Mouse (Mus musculus) liver, embryonic 12.5 days (tissue): ENCODE results near the gene Vmn1r236. TPM values are rescaled to one million over a fixed set of nuclear protein-coding genes. Genes with fewer than 3 reads are reported as not detected.

ENCODE experiments used
- ATAC-seq: fragments of 200-750 bp; cut with Nextera tagmentation; 2 replicates; pipeline ENCODE4 v1.8.0; 2017; ENCODE audit warnings: moderate number of reproducible peaks, mild to moderate bottlenecking, moderate library complexity
- H3K27ac ChIP-seq: fragments of 300-500 bp; sonication (generic); 2 replicates; pipeline ENCODE4 v1.5.1; 2016; ENCODE audit warnings: mild to moderate bottlenecking
- H3K27me3 ChIP-seq: fragments of 300-500 bp; sonication (generic); replicated peaks from 2 replicates; pipeline ENCODE4 v1.6.1; 2016; ENCODE audit warnings: mild to moderate bottlenecking, moderate library complexity
- H3K36me3 ChIP-seq: fragments of 300-500 bp; sonication (generic); 2 replicates; pipeline ENCODE4 v1.6.1; 2016; ENCODE audit warnings: mild to moderate bottlenecking, moderate library complexity
- H3K4me1 ChIP-seq: fragments of 300-500 bp; sonication (generic); 2 replicates; pipeline ENCODE4 v1.6.1; 2016
- H3K4me2 ChIP-seq: fragments of 300-500 bp; sonication (generic); 2 replicates; pipeline ENCODE4 v1.6.1; 2016; ENCODE audit warnings: mild to moderate bottlenecking, moderate library complexity
- H3K4me3 ChIP-seq: fragments of 300-500 bp; sonication (generic); 2 replicates; pipeline ENCODE4 v1.5.1; 2016; ENCODE audit warnings: mild to moderate bottlenecking, moderate library complexity
- H3K9ac ChIP-seq: fragments of 300-500 bp; sonication (generic); 2 replicates; pipeline ENCODE4 v1.6.1; 2016; ENCODE audit warnings: mild to moderate bottlenecking, moderate library complexity
- H3K9me3 ChIP-seq: fragments of 300-500 bp; sonication (generic); replicated peaks from 2 replicates; pipeline ENCODE4 v1.6.1; 2016; ENCODE audit warnings: mild to moderate bottlenecking, moderate library complexity
- WGBS: fragments of 180-500 bp; shearing (Covaris S2); methylation state at CpG from one replicate; pipeline ENCODE4 v1.1.7; 2016; ENCODE audit not compliant: insufficient replicate concordance; 5-methylcytosine and 5-hydroxymethylcytosine counted together
- microRNA-seq: library from miRNA; unstranded; fragments of <30 nt; microRNA quantifications from one replicate; pipeline ENCODE4, GENCODE M21; 2017
- polyA plus RNA-seq: library from polyadenylated mRNA; unstranded; fragments of >200 nt; fragmentation: Nextera tagmentation; extraction: Ambion mirVana; gene quantifications from 2 replicates; pipeline ENCODE4 v1.2.1, GENCODE M21; 2016

Vmn1r236 gene
- polyA plus RNA-seq: not detected in 2 replicates

DNA sequence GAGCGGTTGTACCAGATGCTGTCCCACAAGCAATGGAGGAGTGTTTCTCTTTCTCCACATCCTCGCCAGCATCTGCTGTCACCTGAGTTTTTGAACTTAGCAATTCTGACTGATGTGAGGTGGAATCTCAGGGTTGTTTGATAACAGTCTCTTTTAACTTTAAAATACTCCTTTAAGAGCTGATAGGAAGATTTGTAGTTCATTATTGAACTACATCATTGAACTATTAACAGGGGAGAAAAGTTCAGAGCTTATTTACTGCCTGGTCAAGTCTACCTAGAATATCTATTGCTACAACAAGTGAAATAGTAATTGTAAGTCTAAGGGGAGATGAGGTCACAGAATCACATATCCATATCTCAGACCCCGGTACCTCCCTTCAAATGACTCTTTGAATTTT, at the start of gene Vmn1r236:
Gene Vmn1r236, plus strand, starts transcription at position 301 of the 400 bp plus-strand sequence.
- 59% methylated on average over 3 of the region's 3 CpGs for WGBS
- Histone ChIP-seq H3K4me3 (no peak within 1 kb of the TSS), H3K9ac (no peak within 1 kb of the TSS), H3K36me3 (no peaks in the 10 kb centered on the region), H3K9me3 (no peaks in the 10 kb centered on the region), H3K4me1 (no peaks in the 10 kb centered on the region), H3K4me2 (no peak within 1 kb of the TSS), H3K27me3 (no peaks in the 10 kb centered on the region), H3K27ac (no peak within 1 kb of the TSS)
- no peak for ATAC-seq

DNA sequence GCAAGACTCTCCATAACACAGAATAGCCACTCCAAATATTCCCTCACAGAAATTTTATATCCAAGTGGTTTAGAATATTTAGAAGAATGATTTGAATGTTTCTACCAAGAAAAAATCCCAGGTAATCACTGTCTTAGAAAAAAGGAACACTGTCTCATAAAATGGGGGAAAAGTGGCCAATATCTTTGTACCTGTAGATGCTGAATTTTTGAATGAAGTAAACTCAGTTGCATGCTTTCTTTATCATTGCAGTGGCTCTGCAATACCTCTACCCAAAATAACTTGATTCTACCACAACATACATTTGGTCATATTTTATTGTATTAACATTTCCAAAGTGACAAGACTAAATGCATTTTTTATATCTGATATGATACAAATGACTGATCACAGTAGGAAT, 26.6 kb upstream of the Vmn1r236 start, which contains the start of gene Vmn1r235:
Gene Vmn1r235, plus strand, starts transcription at position 301 of the 400 bp plus-strand sequence.
- Histone ChIP-seq H3K4me3 (no peak within 1 kb of the TSS), H3K36me3 (no peaks in the 10 kb centered on the region), H3K9ac (no peak within 1 kb of the TSS), H3K4me1 (no peaks in the 10 kb centered on the region), H3K27ac (no peak within 1 kb of the TSS), H3K4me2 (no peak within 1 kb of the TSS), H3K27me3 (no peaks in the 10 kb centered on the region), H3K9me3 (no peaks in the 10 kb centered on the region)
- ATAC-seq: no peak

DNA sequence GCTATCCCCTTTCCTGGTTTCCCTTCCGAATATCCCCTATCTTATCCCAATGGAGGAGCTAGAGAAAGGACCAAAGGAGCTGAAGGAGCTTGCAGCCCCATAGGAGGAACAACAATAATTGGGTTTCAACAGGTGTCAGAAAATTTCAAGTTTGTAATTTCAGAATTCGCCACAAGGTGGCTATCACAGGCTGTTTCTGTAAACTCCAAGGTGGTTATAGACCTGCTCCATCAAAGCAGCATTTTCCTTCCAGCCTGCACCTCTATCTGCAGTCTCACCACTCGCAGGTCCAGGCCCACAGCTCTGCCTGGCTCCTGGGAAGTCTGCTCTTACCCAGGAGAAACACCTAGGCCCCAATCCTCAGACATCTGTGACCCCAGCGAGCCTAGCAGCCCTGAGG, 10.6 kb upstream of the Vmn1r236 start:
- ATAC-seq: no peak
- Histone ChIP-seq H3K9me3 (no peaks in the 10 kb centered on the region), H3K4me2 (no peak overlapping the region), H3K4me1 (no peaks in the 10 kb centered on the region), H3K9ac (no peak overlapping the region), H3K36me3 (no peaks in the 10 kb centered on the region), H3K4me3 (no peak overlapping the region), H3K27me3 (no peaks in the 10 kb centered on the region), H3K27ac (no peak overlapping the region)
- WGBS: 10% methylated on average over 4 of the region's 4 CpGs

DNA sequence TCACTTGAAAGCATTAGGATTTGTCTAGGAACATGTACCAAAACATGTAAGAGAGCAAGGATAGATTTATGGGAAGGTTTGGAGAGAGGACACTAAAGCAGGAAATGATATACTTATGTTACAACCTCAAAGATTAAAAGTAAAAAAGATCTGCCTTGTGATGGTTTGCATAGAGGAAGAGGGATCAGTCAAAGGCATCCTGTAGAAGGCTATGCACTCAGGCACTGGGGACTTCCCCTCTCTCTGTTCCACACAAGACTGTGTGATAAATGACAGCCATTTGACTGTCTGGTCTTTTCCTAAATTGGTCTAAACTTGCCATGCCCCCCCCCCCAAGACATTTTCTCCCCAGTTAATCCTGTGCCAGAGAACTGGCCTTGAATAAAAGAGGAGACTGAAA, 1.7 kb downstream of the Vmn1r236 start:
- H3K4me2 ChIP-seq: no peak overlapping the region
- no peaks in the 10 kb centered on the region for H3K36me3 ChIP-seq
- no peaks in the 10 kb centered on the region for H3K27me3 ChIP-seq
- H3K9ac ChIP-seq: no peak overlapping the region
- no peak for ATAC-seq
- no peaks in the 10 kb centered on the region for H3K9me3 ChIP-seq
- no peak overlapping the region for H3K27ac ChIP-seq
- no peak overlapping the region for H3K4me3 ChIP-seq
- no peaks in the 10 kb centered on the region for H3K4me1 ChIP-seq

DNA sequence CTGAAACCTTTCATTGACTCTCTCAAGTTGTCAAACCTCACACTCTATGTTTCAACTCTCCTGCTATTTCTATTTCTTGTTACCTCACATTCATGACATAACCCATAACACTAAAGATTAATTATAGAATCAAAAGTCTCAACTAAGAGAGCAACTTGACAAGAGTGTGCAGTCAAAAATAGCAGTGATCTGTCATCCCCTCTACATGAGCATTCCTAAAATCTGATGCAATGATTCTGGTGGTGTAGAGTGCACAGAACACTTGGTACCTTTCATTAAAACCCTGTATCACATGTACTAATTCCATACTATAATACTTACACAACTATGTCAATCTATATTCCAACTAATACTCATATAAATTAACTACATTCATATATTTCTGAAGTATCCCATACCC, 7.0 kb downstream of the Vmn1r236 start:
- Histone ChIP-seq H3K9me3 (no peaks in the 10 kb centered on the region), H3K36me3 (no peaks in the 10 kb centered on the region), H3K4me1 (no peaks in the 10 kb centered on the region), H3K27ac (no peak overlapping the region), H3K4me3 (no peak overlapping the region), H3K27me3 (no peaks in the 10 kb centered on the region), H3K4me2 (no peak overlapping the region), H3K9ac (no peak overlapping the region)
- no peak for ATAC-seq

DNA sequence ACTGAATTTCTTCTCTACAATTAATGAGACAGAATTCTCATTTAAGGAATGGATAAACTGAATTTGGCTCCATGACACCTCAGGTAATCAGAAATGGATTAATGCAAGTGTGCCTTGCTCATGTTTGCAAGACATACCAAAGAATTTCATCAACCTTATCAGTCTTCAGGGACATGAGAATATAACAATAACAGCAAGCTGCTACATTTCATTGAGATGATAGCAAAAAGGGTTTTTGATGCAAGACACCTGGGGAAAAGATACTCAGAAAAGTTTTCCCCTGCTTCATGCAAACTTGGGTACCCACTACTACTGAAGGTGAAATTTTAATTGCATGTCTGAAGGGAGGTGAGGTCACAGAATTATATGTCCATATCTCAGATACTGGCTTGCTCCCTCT, 28.8 kb downstream of the Vmn1r236 start, which contains the start of gene Vmn1r237:
Gene Vmn1r237, plus strand, starts transcription at position 301 of the 400 bp plus-strand sequence.
- no peak within 1 kb of the TSS for H3K4me3 ChIP-seq
- no peak within 1 kb of the TSS for H3K4me2 ChIP-seq
- H3K9me3 ChIP-seq: no peaks in the 10 kb centered on the region
- no peaks in the 10 kb centered on the region for H3K4me1 ChIP-seq
- no peak for ATAC-seq
- H3K36me3 ChIP-seq: no peaks in the 10 kb centered on the region
- no peak within 1 kb of the TSS for H3K9ac ChIP-seq
- H3K27ac ChIP-seq: no peak within 1 kb of the TSS
- H3K27me3 ChIP-seq: no peaks in the 10 kb centered on the region

Small RNA genes lying within 50 kb of the gene (microRNA-seq; reads per million reads assigned to microRNA genes)
- gene Gm26384: not detected

Other genes with a start within 250 kb of the Vmn1r236 start
- not detected in 2 replicates for gene Vmn1r234, start 56.9 kb upstream of the Vmn1r236 start, polyA plus RNA-seq
- gene Vmn1r235, start 26.5 kb upstream of the Vmn1r236 start, polyA plus RNA-seq: not detected in 2 replicates
- gene Vmn1r237, start 28.9 kb downstream of the Vmn1r236 start, polyA plus RNA-seq: not detected in 2 replicates
- 1.0 and 1.3 TPM in 2 replicates for gene Zfp677, start 100.8 kb downstream of the Vmn1r236 start, polyA plus RNA-seq
- gene Zfp54, start 140.3 kb downstream of the Vmn1r236 start, polyA plus RNA-seq: 1.8 and 3.1 TPM in 2 replicates
- gene Zfp51, start 167.4 kb downstream of the Vmn1r236 start, polyA plus RNA-seq: 7.8 and 8.4 TPM in 2 replicates
- 4.1 TPM in 2 replicates for gene Zfp53, start 206.1 kb downstream of the Vmn1r236 start, polyA plus RNA-seq